Mouse (Mus musculus) bone marrow macrophage, adult 2 months (primary cell): Measurements from ENCODE around the gene Cdk5.

Experiments
- CTCF ChIP-seq: IDR thresholded peaks from 2 replicates; pipeline ENCODE4 v1.5.1; 2012; ENCODE audit warnings: low read depth, mild to moderate bottlenecking, low read length, moderate library complexity
- POLR2A ChIP-seq: IDR thresholded peaks from 2 replicates; pipeline ENCODE4 v1.6.1; 2012; ENCODE audit warnings: mild to moderate bottlenecking, low read depth, low read length, borderline replicate concordance

GRCm38 (mm10) chr5:24441187-24441586 is 17.9 kb upstream of the Cdk5 start:
- TF ChIP-seq POLR2A (no peak), CTCF (no peak)
